Mouse (Mus musculus) megakaryocyte, embryonic 14.5 days (primary cell): ENCODE measurements around the gene Stk39.

Experiments used
- FLI1 ChIP-seq: IDR thresholded peaks from 2 replicates; pipeline ENCODE4 v1.6.1; 2012; ENCODE audit warnings: low read length, inconsistent platforms, mixed read lengths
- GATA1 ChIP-seq: IDR thresholded peaks from 3 replicates; pipeline ENCODE4 v1.6.1; 2012; ENCODE audit warnings: mixed read lengths, low read length, inconsistent platforms, borderline replicate concordance

DNA sequence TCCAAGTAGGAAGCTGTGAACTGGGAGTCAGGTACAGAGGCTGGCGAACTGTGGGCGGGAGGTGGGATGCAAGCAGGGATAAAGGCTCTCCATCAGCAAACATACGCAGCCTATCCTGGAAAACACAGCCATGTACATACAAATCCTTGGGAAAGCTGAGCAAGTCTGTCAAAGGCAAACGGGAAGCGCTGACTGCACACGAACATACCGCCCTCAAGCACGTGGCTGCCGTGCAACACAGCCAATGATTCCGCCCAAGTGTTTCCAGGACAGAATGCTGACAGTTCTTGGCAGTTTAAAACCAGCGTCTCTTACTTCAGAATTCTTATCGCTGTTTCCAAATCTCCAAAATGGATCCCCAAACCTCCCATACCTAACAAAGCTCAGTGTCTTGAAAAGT is 123.1 kb downstream of the Stk39 start:
- no peak for TF ChIP-seq GATA1
- TF ChIP-seq FLI1 = no peak
